33 mouse cellular contexts compared by ENCODE assay signal in genomic region chr4:151702463-151702862, GRCm38 (mm10).
"Had no signal": no experiment of that assay in that cellular context is flagged by ENCODE, and none has a peak within 500 bp of the region (broad histone marks: within the 10 kb centered on the region; RNA-seq: fewer than 3 reads in every experiment).

No protein-coding gene starts in this region.

- DNase-seq: heart, postnatal 10 days; heart, postnatal 14 days; heart, postnatal 36 days; heart, postnatal 4 days; kidney, adult 11 months; kidney, adult 18-20 months; kidney, adult 2 months; kidney, adult 8-10 months; kidney, adult 9 months; kidney, postnatal 10 days; kidney, postnatal 14 days; kidney, postnatal 25 days; kidney, postnatal 36 days; kidney, postnatal 4 days had no signal

- H3K36me3 ChIP-seq: heart, embryonic 12.5 days; heart, embryonic 13.5 days; heart, embryonic 15.5 days; hindbrain, embryonic 10.5 days; hindbrain, embryonic 12.5 days; hindbrain, embryonic 13.5 days; hindbrain, embryonic 15.5 days; intestine, embryonic 15.5 days; kidney, embryonic 15.5 days had no signal

- H3K4me3 ChIP-seq: heart, embryonic 12.5 days; heart, embryonic 13.5 days; heart, embryonic 15.5 days; hindbrain, embryonic 10.5 days; hindbrain, embryonic 12.5 days; hindbrain, embryonic 13.5 days; hindbrain, embryonic 15.5 days; intestine, embryonic 15.5 days; kidney, embryonic 15.5 days; layer of hippocampus, adult 2 months; left cerebral cortex, adult 2 months had no signal

- H3K27ac ChIP-seq: heart, embryonic 13.5 days; heart, embryonic 15.5 days; hindbrain, embryonic 10.5 days; hindbrain, embryonic 12.5 days; hindbrain, embryonic 13.5 days; hindbrain, embryonic 14.5 days; hindbrain, embryonic 15.5 days; hindbrain, postnatal 0 days; intestine, embryonic 15.5 days; kidney, embryonic 15.5 days; kidney, postnatal 0 days; layer of hippocampus, adult 2 months; left cerebral cortex, adult 2 months had no signal

- H3K9ac ChIP-seq: heart, embryonic 12.5 days; heart, embryonic 13.5 days; heart, embryonic 15.5 days; hindbrain, embryonic 12.5 days; hindbrain, embryonic 13.5 days; hindbrain, embryonic 14.5 days; hindbrain, embryonic 15.5 days; intestine, embryonic 15.5 days; kidney, embryonic 15.5 days had no signal

- ATAC-seq: hindbrain, embryonic 16.5 days; hindbrain, postnatal 0 days; inflammation-experienced regulatory T-cells, adult 6 months; intestine, embryonic 16.5 days; intestine, postnatal 0 days had no signal

- H3K4me2 ChIP-seq: heart, embryonic 11.5 days; heart, embryonic 12.5 days; heart, embryonic 13.5 days; heart, embryonic 15.5 days; hindbrain, embryonic 12.5 days; hindbrain, embryonic 13.5 days; hindbrain, embryonic 14.5 days; hindbrain, embryonic 15.5 days; intestine, embryonic 15.5 days; kidney, embryonic 15.5 days had no signal

- H3K9me3 ChIP-seq: heart, embryonic 15.5 days; hindbrain, embryonic 10.5 days; hindbrain, embryonic 12.5 days; hindbrain, embryonic 13.5 days; hindbrain, embryonic 15.5 days; intestine, embryonic 15.5 days; kidney, embryonic 15.5 days had no signal

- H3K4me1 ChIP-seq: intestine, embryonic 15.5 days; kidney, embryonic 15.5 days had no signal

- H3K27me3 ChIP-seq: heart, embryonic 12.5 days; heart, embryonic 13.5 days; heart, embryonic 15.5 days; hindbrain, embryonic 12.5 days; hindbrain, embryonic 13.5 days; hindbrain, embryonic 15.5 days; intestine, embryonic 15.5 days; kidney, embryonic 15.5 days had no signal
